ENCODE assay signal across 15 mouse cellular contexts in genomic region chr8:34280433-34280832, GRCm38 (mm10).
A peak's percentile ranks its signal among the peaks of the same experiment; 100 is the strongest.
DNase-seq lines count a peak whose midpoint lies in the region; ATAC-seq and TF ChIP-seq lines count a peak whose summit lies in the region.
"Had no signal": no experiment of that assay in that cellular context is flagged by ENCODE, and none has a peak within 500 bp of the region (broad histone marks: within the 10 kb centered on the region; RNA-seq: fewer than 3 reads in every experiment).

No protein-coding gene starts in this region.

- WGBS in limb, embryonic 14.5 days: 15% methylated on average over 11 of the region's 11 CpGs
- WGBS in limb, embryonic 10.5 days: no CpG with 5 or more reads among the region's 11 CpGs
- no CpG with 5 or more reads among the region's 11 CpGs for WGBS in forebrain, embryonic 16.5 days

- no peak for ATAC-seq in limb, embryonic 14.5 days (ENCODE audit: low FRiP score, low read depth)
- ATAC-seq in forebrain, embryonic 16.5 days: no peak
- no peak for ATAC-seq in CD4-positive, CD25-positive, alpha-beta regulatory T cell, adult 4 months

- H3K4me2 ChIP-seq in limb, embryonic 14.5 days (replicated peaks; ENCODE audit: low read depth, low read length, severe bottlenecking): peak overlapping the region; percentile 50
- H3K4me2 ChIP-seq in forebrain, embryonic 16.5 days (ENCODE audit: low read length): no peak overlapping the region
- H3K4me2 ChIP-seq: embryonic facial prominence, embryonic 15.5 days; heart, embryonic 13.5 days; hindbrain, embryonic 15.5 days had no signal

- H3K27ac ChIP-seq in limb, embryonic 14.5 days (replicated peaks; ENCODE audit: low read depth, low read length): no peak overlapping the region
- H3K27ac ChIP-seq in limb, embryonic 10.5 days: no peak overlapping the region
- H3K27ac ChIP-seq in forebrain, embryonic 16.5 days (ENCODE audit: low read length): no peak overlapping the region
- H3K27ac ChIP-seq: embryonic facial prominence, embryonic 15.5 days; heart, embryonic 13.5 days; hindbrain, embryonic 15.5 days had no signal

- no peak for TF ChIP-seq POLR2A in limb, embryonic 14.5 days (IDR thresholded peaks at IDR 0.05; ENCODE audit: borderline replicate concordance, extremely low read depth, insufficient read depth, insufficient read length)

- H3K4me1 ChIP-seq in limb, embryonic 14.5 days (ENCODE audit: control insufficient read depth, insufficient read depth, low read length): peaks cover 9% of the 10 kb centered on the region
- H3K4me1 ChIP-seq in limb, embryonic 10.5 days: no peaks in the 10 kb centered on the region
- H3K4me1 ChIP-seq in forebrain, embryonic 16.5 days (replicated peaks; ENCODE audit: control insufficient read depth, insufficient read depth, low read length): no peaks in the 10 kb centered on the region
- H3K4me1 ChIP-seq: embryonic facial prominence, embryonic 15.5 days; hindbrain, embryonic 15.5 days had no signal

- no peaks in the 10 kb centered on the region for H3K36me3 ChIP-seq in limb, embryonic 14.5 days (ENCODE audit: control insufficient read depth, insufficient read depth, low read length)
- H3K36me3 ChIP-seq in limb, embryonic 10.5 days: no peaks in the 10 kb centered on the region
- H3K36me3 ChIP-seq in forebrain, embryonic 16.5 days (ENCODE audit: control insufficient read depth, insufficient read depth): no peaks in the 10 kb centered on the region
- H3K36me3 ChIP-seq: embryonic facial prominence, embryonic 15.5 days; heart, embryonic 13.5 days; hindbrain, embryonic 15.5 days had no signal

- peak overlapping the region; percentile 24 for H3K4me3 ChIP-seq in limb, embryonic 14.5 days (replicated peaks; ENCODE audit: low read length)
- no peak overlapping the region for H3K4me3 ChIP-seq in limb, embryonic 10.5 days
- no peak overlapping the region for H3K4me3 ChIP-seq in forebrain, embryonic 16.5 days (replicated peaks; ENCODE audit: low read length)
- H3K4me3 ChIP-seq: embryonic facial prominence, embryonic 15.5 days; heart, embryonic 13.5 days; hindbrain, embryonic 15.5 days had no signal

- peak; percentile 73 for DNase-seq in heart, adult 11 months
- DNase-seq in heart, postnatal 36 days: no peak
- no peak for DNase-seq in limb, embryonic 14.5 days (ENCODE audit: low spot score)
- no peak for DNase-seq in limb, embryonic 10.5 days (ENCODE audit: low spot score)
- DNase-seq in retina, postnatal 1 day: peak; percentile 21
- no peak for DNase-seq in retina, embryonic 14.5 days (ENCODE audit: low spot score)
- DNase-seq: adrenal gland, postnatal 25 days; B cell, adult 2 months; cerebellum, postnatal 36 days; gastrocnemius, postnatal 14 days had no signal

- H3K27me3 ChIP-seq in limb, embryonic 14.5 days (ENCODE audit: control insufficient read depth, insufficient read depth, low read length): no peaks in the 10 kb centered on the region
- H3K27me3 ChIP-seq in limb, embryonic 10.5 days (ENCODE audit: low read depth, poor library complexity, severe bottlenecking): no peaks in the 10 kb centered on the region
- no peaks in the 10 kb centered on the region for H3K27me3 ChIP-seq in forebrain, embryonic 16.5 days (replicated peaks; ENCODE audit: control insufficient read depth, insufficient read depth, low read length)
- H3K27me3 ChIP-seq: embryonic facial prominence, embryonic 15.5 days; heart, embryonic 13.5 days; hindbrain, embryonic 15.5 days had no signal

- intact Hi-C loops in heart, postnatal 36 days (cut with DNase I): no loop called here

- H3K9ac ChIP-seq in limb, embryonic 14.5 days (ENCODE audit: low read depth, low read length, severe bottlenecking): peak overlapping the region; percentile 18; the same call in 1 of the 2 replicates
- H3K9ac ChIP-seq in forebrain, embryonic 16.5 days (replicated peaks; ENCODE audit: low read depth, low read length): no peak overlapping the region
- H3K9ac ChIP-seq: embryonic facial prominence, embryonic 15.5 days; heart, embryonic 13.5 days; hindbrain, embryonic 15.5 days had no signal

- no peaks in the 10 kb centered on the region for H3K9me3 ChIP-seq in limb, embryonic 14.5 days (ENCODE audit: control insufficient read depth, low read length)
- H3K9me3 ChIP-seq in limb, embryonic 10.5 days (replicated peaks): no peaks in the 10 kb centered on the region
- no peaks in the 10 kb centered on the region for H3K9me3 ChIP-seq in forebrain, embryonic 16.5 days (ENCODE audit: control insufficient read depth, low read length)
- H3K9me3 ChIP-seq: embryonic facial prominence, embryonic 15.5 days; heart, embryonic 13.5 days; hindbrain, embryonic 15.5 days had no signal

Comparison
In these comparisons a context has a peak if more than half of its experiments do, and no peak if none do; other contexts are left out.
1. DNase-seq: peak in heart, adult 11 months (single experiment) and retina, postnatal 1 day (single experiment); none in heart, postnatal 36 days (0 of 2), limb, embryonic 14.5 days (single experiment), limb, embryonic 10.5 days (single experiment) and retina, embryonic 14.5 days (single experiment).